Mouse (Mus musculus) adrenal gland, adult 18-20 months (tissue): Measurements from ENCODE around the gene Naglu. TPM values are rescaled to one million over a fixed set of nuclear protein-coding genes. Genes with fewer than 3 reads are reported as not detected.

Source experiments
- DNase-seq, 2 experiments: peaks; one replicate each; pipeline ENCODE4 v3.0.0; 2021 to 2022; ENCODE audit warnings: low spot score in 2 of 2
- total RNA-seq, 2 experiments: library from RNA; stranded (reverse); gene quantifications; 1 replicate in 1 of 2; 2 replicates in 1 of 2; pipeline ENCODE4 v1.2.3; 2021

The Naglu gene
- total RNA-seq, 2 experiments from 2014 or later, result 25.8 to 39.0 TPM

GRCm38 (mm10) chr11:101083083-101083697, 13.4 kb downstream of the Naglu start:
- DNase-seq, result no peak

GRCm38 (mm10) chr11:101084246-101084645, 14.4 kb downstream of the Naglu start:
- DNase-seq, result no peak

- no peak for DNase-seq
These were observed 15.0 kb downstream of the Naglu start for GRCm38 (mm10) chr11:101084811-101085210.

GRCm38 (mm10) chr11:101085617-101086322, 16.0 kb downstream of the Naglu start:
- no peak for DNase-seq

GRCm38 (mm10) chr11:101086323-101086674, 16.5 kb downstream of the Naglu start:
- DNase-seq, result no peak

GRCm38 (mm10) chr11:101086756-101087681, 17.2 kb downstream of the Naglu start, which contains the start of gene Mlx:
TSS of gene Mlx (plus strand) at chr11:101087277.
- peak; percentile 79 to 84 for DNase-seq

- DNase-seq, result no peak
These were observed 17.9 kb downstream of the Naglu start for GRCm38 (mm10) chr11:101087682-101088055.

- no peak for DNase-seq
These were observed 20.1 kb downstream of the Naglu start for GRCm38 (mm10) chr11:101089931-101090330.

GRCm38 (mm10) chr11:101094930-101095313, 25.1 kb downstream of the Naglu start:
- DNase-seq, result no peak

- peak; percentile 85 to 90 for DNase-seq
These were observed 25.7 kb downstream of the Naglu start, which contains the start of gene Psmc3ip for GRCm38 (mm10) chr11:101095314-101096024. TSS of gene Psmc3ip (minus strand) at chr11:101095436.

- no peak for DNase-seq
These were observed 28.4 kb downstream of the Naglu start for GRCm38 (mm10) chr11:101098231-101098630.

- DNase-seq, result no peak
These were observed 33.2 kb downstream of the Naglu start for GRCm38 (mm10) chr11:101103011-101103410.

GRCm38 (mm10) chr11:101109351-101109750, 39.5 kb downstream of the Naglu start:
- no peak for DNase-seq

GRCm38 (mm10) chr11:101110708-101111107, 40.9 kb downstream of the Naglu start:
- DNase-seq, result no peak

- no peak for DNase-seq
These were observed 41.4 kb downstream of the Naglu start for GRCm38 (mm10) chr11:101111178-101111577.

- DNase-seq, result no peak
These were observed 42.4 kb downstream of the Naglu start for GRCm38 (mm10) chr11:101112186-101112585.

GRCm38 (mm10) chr11:101115564-101115963, 45.8 kb downstream of the Naglu start:
- no peak for DNase-seq

GRCm38 (mm10) chr11:101118105-101118504, 48.3 kb downstream of the Naglu start:
- no peak for DNase-seq

- DNase-seq, result no peak
These were observed 49.4 kb downstream of the Naglu start for GRCm38 (mm10) chr11:101119131-101119760.

- DNase-seq, result peak; percentile 99
These were observed 50.1 kb downstream of the Naglu start, which contains the start of the genes Retreg3 and Tubg1 for GRCm38 (mm10) chr11:101119761-101120544. TSS of gene Retreg3 (minus strand) at chr11:101119893. TSS of gene Tubg1 (plus strand) at chr11:101119938.
